20 mouse cellular contexts compared by ENCODE assay signal in genomic region chr8:31333545-31334297, GRCm38 (mm10).
DNase-seq lines count a peak whose midpoint lies in the region; ATAC-seq and TF ChIP-seq lines count a peak whose summit lies in the region.
"Had no signal": no experiment of that assay in that cellular context is flagged by ENCODE, and none has a peak within 500 bp of the region (broad histone marks: within the 10 kb centered on the region; RNA-seq: fewer than 3 reads in every experiment).

No protein-coding gene starts in this region.

- no peaks in the 10 kb centered on the region for H3K4me1 ChIP-seq in forebrain, embryonic 14.5 days (ENCODE audit: control insufficient read depth, insufficient read depth, low read length)
- H3K4me1 ChIP-seq in forebrain, embryonic 12.5 days, result no peaks in the 10 kb centered on the region
- no peaks in the 10 kb centered on the region for H3K4me1 ChIP-seq in forebrain, postnatal 0 days (ENCODE audit: insufficient read depth)
- no peaks in the 10 kb centered on the region for H3K4me1 ChIP-seq in forebrain, embryonic 15.5 days
- H3K4me1 ChIP-seq: embryonic facial prominence, embryonic 10.5 days; embryonic facial prominence, embryonic 12.5 days; forebrain, embryonic 13.5 days had no signal

- 90% methylated on average over 7 of the region's 7 CpGs for WGBS in forebrain, embryonic 14.5 days
- 88% methylated on average over 7 of the region's 7 CpGs for WGBS in forebrain, embryonic 12.5 days
- WGBS in forebrain, postnatal 0 days, result 81% methylated on average over 7 of the region's 7 CpGs
- WGBS in forebrain, embryonic 15.5 days, result 85% methylated on average over 7 of the region's 7 CpGs

- H3K4me2 ChIP-seq in forebrain, embryonic 14.5 days (ENCODE audit: low read length), result no peak overlapping the region
- no peak overlapping the region for H3K4me2 ChIP-seq in forebrain, embryonic 12.5 days
- H3K4me2 ChIP-seq in forebrain, postnatal 0 days (ENCODE audit: low read depth), result no peak overlapping the region
- H3K4me2 ChIP-seq in forebrain, embryonic 15.5 days (replicated peaks), result no peak overlapping the region
- H3K4me2 ChIP-seq: embryonic facial prominence, embryonic 12.5 days; forebrain, embryonic 13.5 days had no signal

- no peaks in the 10 kb centered on the region for H3K36me3 ChIP-seq in forebrain, embryonic 14.5 days (ENCODE audit: control insufficient read depth, insufficient read depth, low read length)
- no peaks in the 10 kb centered on the region for H3K36me3 ChIP-seq in forebrain, embryonic 12.5 days (replicated peaks)
- H3K36me3 ChIP-seq in forebrain, postnatal 0 days (ENCODE audit: insufficient read depth), result no peaks in the 10 kb centered on the region
- H3K36me3 ChIP-seq in forebrain, embryonic 15.5 days, result no peaks in the 10 kb centered on the region
- H3K36me3 ChIP-seq: embryonic facial prominence, embryonic 10.5 days; embryonic facial prominence, embryonic 12.5 days; G1E had no signal

- no peak for TF ChIP-seq CTCF in forebrain, postnatal 0 days (IDR thresholded peaks at IDR 0.05; ENCODE audit: low read depth)

- no peak for ATAC-seq in forebrain, embryonic 14.5 days
- ATAC-seq in forebrain, embryonic 12.5 days (ENCODE audit: low FRiP score), result no peak
- peak; percentile 66 for ATAC-seq in forebrain, postnatal 0 days
- ATAC-seq in forebrain, embryonic 15.5 days (replicated peaks), result no peak; the same call in 1 of the 2 replicates
- ATAC-seq: CD4-positive, CD25-positive, alpha-beta regulatory T cell, adult 4 months; forebrain, embryonic 13.5 days had no signal

- no peak overlapping the region for H3K27ac ChIP-seq in forebrain, embryonic 14.5 days (ENCODE audit: low read depth, low read length)
- H3K27ac ChIP-seq in forebrain, embryonic 12.5 days, result no peak overlapping the region
- H3K27ac ChIP-seq in forebrain, postnatal 0 days (ENCODE audit: low read depth, low read length), result no peak overlapping the region
- H3K27ac ChIP-seq in forebrain, embryonic 15.5 days (replicated peaks), result no peak overlapping the region
- H3K27ac ChIP-seq: embryonic facial prominence, embryonic 10.5 days; embryonic facial prominence, embryonic 12.5 days; forebrain, embryonic 13.5 days had no signal

- H3K27me3 ChIP-seq in forebrain, embryonic 14.5 days (replicated peaks; ENCODE audit: control insufficient read depth, insufficient read depth, low read length), result no peaks in the 10 kb centered on the region
- no peaks in the 10 kb centered on the region for H3K27me3 ChIP-seq in forebrain, embryonic 12.5 days
- H3K27me3 ChIP-seq in forebrain, postnatal 0 days (ENCODE audit: insufficient read depth, low read length), result no peaks in the 10 kb centered on the region
- no peaks in the 10 kb centered on the region for H3K27me3 ChIP-seq in forebrain, embryonic 15.5 days
- H3K27me3 ChIP-seq: embryonic facial prominence, embryonic 12.5 days; forebrain, embryonic 13.5 days had no signal

- H3K4me3 ChIP-seq in forebrain, embryonic 14.5 days (ENCODE audit: low read depth, low read length), result no peak overlapping the region
- no peak overlapping the region for H3K4me3 ChIP-seq in forebrain, embryonic 12.5 days (replicated peaks)
- H3K4me3 ChIP-seq in forebrain, postnatal 0 days (ENCODE audit: low read depth, low read length), result no peak overlapping the region
- H3K4me3 ChIP-seq in forebrain, embryonic 15.5 days, result no peak overlapping the region
- H3K4me3 ChIP-seq: embryonic facial prominence, embryonic 10.5 days; embryonic facial prominence, embryonic 12.5 days; forebrain, embryonic 13.5 days had no signal

- no peak overlapping the region for H3K9ac ChIP-seq in forebrain, embryonic 14.5 days (ENCODE audit: low read length)
- H3K9ac ChIP-seq in forebrain, embryonic 12.5 days, result no peak overlapping the region
- H3K9ac ChIP-seq in forebrain, postnatal 0 days, result no peak overlapping the region
- no peak overlapping the region for H3K9ac ChIP-seq in forebrain, embryonic 15.5 days (replicated peaks)
- H3K9ac ChIP-seq: embryonic facial prominence, embryonic 12.5 days; forebrain, embryonic 13.5 days had no signal

- H3K9me3 ChIP-seq in forebrain, embryonic 14.5 days (replicated peaks; ENCODE audit: control insufficient read depth, low read length), result no peaks in the 10 kb centered on the region
- H3K9me3 ChIP-seq in forebrain, embryonic 12.5 days, result no peaks in the 10 kb centered on the region
- no peaks in the 10 kb centered on the region for H3K9me3 ChIP-seq in forebrain, postnatal 0 days (ENCODE audit: low read length)
- no peaks in the 10 kb centered on the region for H3K9me3 ChIP-seq in forebrain, embryonic 15.5 days
- H3K9me3 ChIP-seq: embryonic facial prominence, embryonic 10.5 days; embryonic facial prominence, embryonic 12.5 days; forebrain, embryonic 13.5 days; G1E had no signal

- DNase-seq in forebrain, embryonic 14.5 days (ENCODE audit: low spot score), result peak; percentile 37
- DNase-seq in forebrain, postnatal 0 days, result peak; percentile 17
- DNase-seq in NIH3T3 (ENCODE audit: low read depth), result peak; percentile 53
- DNase-seq in frontal cortex, postnatal 10 days (ENCODE audit: low spot score in 2 of 2), result no peak
- DNase-seq: adrenal gland, adult 2 months; adrenal gland, postnatal 10 days; adrenal gland, postnatal 25 days; B cell, adult 2 months; cerebellum, adult 11-12 months; cerebellum, adult 2 months; cerebellum, adult 9-10 months; cerebellum, postnatal 10 days; cerebellum, postnatal 25 days had no signal

Comparison
In these comparisons a context has a peak if more than half of its experiments do, and no peak if none do; other contexts are left out.
1. DNase-seq: peak in forebrain, embryonic 14.5 days (single experiment), forebrain, postnatal 0 days (single experiment) and NIH3T3 (single experiment); none in frontal cortex, postnatal 10 days (0 of 2).